10 mouse cellular contexts compared by ENCODE assay signal in genomic region chr11:101666626-101667345, GRCm38 (mm10). TPM values are rescaled to one million over a fixed set of nuclear protein-coding genes. Genes with fewer than 3 reads are reported as not detected.
A peak's percentile ranks its signal among the peaks of the same experiment; 100 is the strongest.
DNase-seq lines count a peak whose midpoint lies in the region; ATAC-seq lines count a peak whose summit lies in the region.
"Had no signal": no experiment of that assay in that cellular context is flagged by ENCODE, and none has a peak within 500 bp of the region (broad histone marks: within the 10 kb centered on the region; RNA-seq: fewer than 3 reads in every experiment).

No protein-coding gene starts in this region.

- H3K27ac ChIP-seq in heart, embryonic 15.5 days: peak overlapping the region; percentile 26; the same call in 1 of the 2 replicates
- no peak overlapping the region for H3K27ac ChIP-seq in neural tube, embryonic 14.5 days (ENCODE audit: low read depth, low read length)
- H3K27ac ChIP-seq: embryonic facial prominence, embryonic 12.5 days; liver, embryonic 14.5 days had no signal

- H3K4me1 ChIP-seq in heart, embryonic 15.5 days (replicated peaks): peaks cover 37% of the 10 kb centered on the region
- H3K4me1 ChIP-seq in neural tube, embryonic 14.5 days (ENCODE audit: control insufficient read depth, insufficient read depth, low read length): no peaks in the 10 kb centered on the region

- DNase-seq in cerebellum, postnatal 25 days: peak; percentile 45 to 55
- DNase-seq in cerebellum, adult 8-10 months: no peak
- peak; percentile 15 for DNase-seq in adrenal gland, postnatal 25 days
- DNase-seq in kidney, postnatal 10 days: peak; percentile 49
- DNase-seq in embryo, embryonic 11 days: no peak
- DNase-seq in layer of hippocampus, postnatal 14 days (ENCODE audit: low spot score in 2 of 2): no peak

- H3K9me3 ChIP-seq in heart, embryonic 15.5 days (replicated peaks): no peaks in the 10 kb centered on the region
- H3K9me3 ChIP-seq in neural tube, embryonic 14.5 days (ENCODE audit: control insufficient read depth, low read length): no peaks in the 10 kb centered on the region
- H3K9me3 ChIP-seq: embryonic facial prominence, embryonic 12.5 days had no signal

- ATAC-seq in heart, embryonic 15.5 days (replicated peaks; ENCODE audit: insufficient number of reproducible peaks, insufficient read depth, low FRiP score, low read depth): no peak
- ATAC-seq in neural tube, embryonic 14.5 days (ENCODE audit: low read depth): no peak

- peak overlapping the region; percentile 62 for H3K4me3 ChIP-seq in heart, embryonic 15.5 days
- H3K4me3 ChIP-seq in neural tube, embryonic 14.5 days (ENCODE audit: low read depth, low read length): peak overlapping the region; percentile 19

- H3K4me2 ChIP-seq in heart, embryonic 15.5 days: peak overlapping the region; percentile 93
- H3K4me2 ChIP-seq in neural tube, embryonic 14.5 days (ENCODE audit: low read depth, low read length): peak overlapping the region; percentile 69

- WGBS in heart, embryonic 15.5 days: 56% methylated on average over 28 of the region's 28 CpGs
- WGBS in neural tube, embryonic 14.5 days: 77% methylated on average over 28 of the region's 28 CpGs

- H3K36me3 ChIP-seq in heart, embryonic 15.5 days: no peaks in the 10 kb centered on the region
- no peaks in the 10 kb centered on the region for H3K36me3 ChIP-seq in neural tube, embryonic 14.5 days (ENCODE audit: control insufficient read depth, insufficient read depth, low read length)
- H3K36me3 ChIP-seq: embryonic facial prominence, embryonic 12.5 days had no signal

- no peaks in the 10 kb centered on the region for H3K27me3 ChIP-seq in heart, embryonic 15.5 days
- H3K27me3 ChIP-seq in neural tube, embryonic 14.5 days (ENCODE audit: control insufficient read depth, insufficient read depth, low read length): no peaks in the 10 kb centered on the region

- H3K9ac ChIP-seq in heart, embryonic 15.5 days: peak overlapping the region; percentile 5; the same call in 1 of the 2 replicates
- H3K9ac ChIP-seq in neural tube, embryonic 14.5 days (replicated peaks; ENCODE audit: low read depth, low read length): peak overlapping the region; percentile 22; the same call in 1 of the 2 replicates
- H3K9ac ChIP-seq: liver, embryonic 14.5 days had no signal

RNA-seq across cellular contexts. Expression of gene Arl4d, which starts 1.4 kb away (rescaled TPM):
- 5.9 and 8.9 TPM in 2 replicates for total RNA-seq in adrenal gland, postnatal 25 days (2021)
- 6.1 and 7.2 TPM in 2 replicates for polyA plus RNA-seq in heart, embryonic 15.5 days (2015; fragmentation: Nextera tagmentation; extraction: Ambion mirVana)
- polyA plus RNA-seq in neural tube, embryonic 14.5 days (2014; fragmentation: Nextera tagmentation; extraction: Ambion mirVana): 6.0 and 7.5 TPM in 2 replicates
- 10 to 100 TPM; 12.6 to 14.2 TPM for total RNA-seq in layer of hippocampus, postnatal 14 days (2021)

RNA-seq across cellular contexts. Expression of gene Rdm1, which starts 39.8 kb away (rescaled TPM):
- 29.9 and 37.3 TPM in 2 replicates for total RNA-seq in adrenal gland, postnatal 25 days (2021)
- 45.6 and 46.4 TPM in 2 replicates for polyA plus RNA-seq in heart, embryonic 15.5 days (2015; fragmentation: Nextera tagmentation; extraction: Ambion mirVana)
- 9.4 and 11.1 TPM in 2 replicates for polyA plus RNA-seq in neural tube, embryonic 14.5 days (2014; fragmentation: Nextera tagmentation; extraction: Ambion mirVana)
- 1 to 10 TPM; 4.7 to 6.3 TPM for total RNA-seq in layer of hippocampus, postnatal 14 days (2021)

Comparison
In these comparisons a context has a peak if more than half of its experiments do, and no peak if none do; other contexts are left out.
1. DNase-seq: peak in cerebellum, postnatal 25 days (2 of 2), adrenal gland, postnatal 25 days (single experiment) and kidney, postnatal 10 days (single experiment); none in cerebellum, adult 8-10 months (single experiment), embryo, embryonic 11 days (single experiment) and layer of hippocampus, postnatal 14 days (0 of 2).